Comparison of ENCODE assay signal across 8 mouse cellular contexts in genomic region chr8:20424104-20424902, GRCm38 (mm10).
DNase-seq lines count a peak whose midpoint lies in the region; ATAC-seq and TF ChIP-seq lines count a peak whose summit lies in the region.
"Not testable (repeated sequence)": the region's sequence is repeated elsewhere in the genome, so short reads cannot be mapped to it uniquely, and the experiment has no call there.

No protein-coding gene starts in this region.

- peak overlapping the region; percentile 71 for H3K9ac ChIP-seq in hindbrain, embryonic 16.5 days (ENCODE audit: low read depth, low read length)

- WGBS in hindbrain, embryonic 16.5 days = 6% methylated on average over 45 of the region's 72 CpGs

- not testable (repeated sequence) for H3K27me3 ChIP-seq in Patski; hindbrain, embryonic 16.5 days (replicated peaks; ENCODE audit: control insufficient read depth, insufficient read depth, low read length)

- in situ Hi-C loops in Patski (cut with MboI; ENCODE audit: low pct_unique_long_range_greater_than_20kb) = not testable (repeated sequence)

- 0 out of 2 replicates have a peak overlapping the region, but pooled peaks have one; percentile 35 for H3K4me2 ChIP-seq in hindbrain, embryonic 16.5 days (ENCODE audit: low read length)

- DNase-seq in Patski (ENCODE audit: low read depth, low spot score) = peak; percentile 19
- DNase-seq in cerebellum, postnatal 4 days (ENCODE audit: low spot score in 2 of 2) = peak; percentile 100
- DNase-seq in gastrocnemius, adult 2 months = peak; percentile 100
- peak; percentile 100 for DNase-seq in left cerebral cortex, adult 18-20 months (ENCODE audit: low spot score in 2 of 2)
- peak; percentile 100 for DNase-seq in lung, postnatal 4 days
- DNase-seq in retina, postnatal 7 days (ENCODE audit: low read depth, low spot score) = peak; percentile 100
- peak; percentile 100 for DNase-seq in urinary bladder, adult 18-20 months (ENCODE audit: low spot score in 2 of 2)

- CTCF ChIA-PET in Patski (lab: Charles Lee) = not testable (repeated sequence)

- intact Hi-C loops in gastrocnemius, adult 2 months (cut with DNase I) = not testable (repeated sequence)

- peak overlapping the region; percentile 83 for H3K27ac ChIP-seq in gastrocnemius, adult 2 months
- H3K27ac ChIP-seq in hindbrain, embryonic 16.5 days (ENCODE audit: low read depth, low read length) = peak overlapping the region; percentile 44; the same call in 1 of the 2 replicates

- H3K36me3 ChIP-seq in hindbrain, embryonic 16.5 days (ENCODE audit: control insufficient read depth, insufficient read depth, low read length) = not testable (repeated sequence)

- POLR2A ChIA-PET in Patski (lab: Charles Lee) = not testable (repeated sequence)

- not testable (repeated sequence) for H3K9me3 ChIP-seq in hindbrain, embryonic 16.5 days (ENCODE audit: control insufficient read depth, low read length)

- not testable (repeated sequence) for H3K4me1 ChIP-seq in hindbrain, embryonic 16.5 days (ENCODE audit: control insufficient read depth, insufficient read depth, low read depth, low read length)

- H3K4me3 ChIP-seq in gastrocnemius, adult 2 months = peak overlapping the region; percentile 75
- H3K4me3 ChIP-seq in hindbrain, embryonic 16.5 days (ENCODE audit: low read length) = peak overlapping the region; percentile 48

- not testable (repeated sequence) for TF ChIP-seq CTCF in Patski (IDR thresholded peaks at IDR 0.05)
- peak; percentile 82 for TF ChIP-seq CTCF in gastrocnemius, adult 2 months (IDR thresholded peaks at IDR 0.05)

- peak; percentile 98 for ATAC-seq in Patski
- peak; percentile 100 for ATAC-seq in hindbrain, embryonic 16.5 days

Comparison
In these comparisons a context has a peak if more than half of its experiments do, and no peak if none do; other contexts are left out.
1. Peak in every context shown above with its lines: DNase-seq, ATAC-seq, H3K4me3 ChIP-seq and H3K27ac ChIP-seq.
2. DNase-seq: peak in every context shown above with its lines; median percentile 100 in cerebellum, postnatal 4 days; 100 in gastrocnemius, adult 2 months; 100 in left cerebral cortex, adult 18-20 months; 100 in lung, postnatal 4 days; 100 in retina, postnatal 7 days; 100 in urinary bladder, adult 18-20 months; 19 in Patski.